Mouse (Mus musculus): ENCODE measurements around the gene Snd1.

- TF ChIP-seq POLR2A (IDR thresholded peaks at IDR 0.05; ENCODE audit: low read depth, low read length) (no peak), CTCF (IDR thresholded peaks at IDR 0.05; ENCODE audit: borderline replicate concordance, insufficient read depth, low read length) (no peak)
These were observed 420.8 kb downstream of the Snd1 start for GRCm38 (mm10) chr6:28895726-28896125.

All from embryonic fibroblast, embryonic 13.5 days (primary cell).